Mouse (Mus musculus): ENCODE measurements at regions not wholly inside any gene's neighbourhood (a gene's known extent, or its start where the extent isn't known, plus 50 kb on each side); places are given as distances from the start of the nearest gene placed in this dataset.

DNA sequence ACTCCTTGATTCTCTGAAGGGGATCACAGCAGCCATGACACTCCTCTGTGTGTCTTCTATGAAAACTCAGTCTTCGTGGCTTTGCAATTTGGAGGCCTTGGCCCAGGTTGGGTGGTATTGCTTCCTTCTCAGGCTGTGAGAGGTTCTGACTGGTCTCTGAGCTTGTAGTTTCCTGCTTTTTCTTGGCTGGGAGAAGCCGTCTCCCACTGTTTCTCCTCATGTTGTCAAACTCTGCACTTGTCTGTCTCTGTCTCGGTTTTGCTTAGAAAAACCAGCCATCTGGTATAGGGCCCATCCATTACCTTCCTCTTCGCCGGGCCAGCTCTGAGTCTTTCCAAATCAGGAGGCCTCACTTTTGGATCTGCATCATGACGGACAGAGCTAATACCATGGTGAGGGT lies 360.3 kb downstream of the Fam19a5 start:
- TF ChIP-seq HCFC1 (IDR thresholded peaks at IDR 0.05; ENCODE audit: borderline replicate concordance, insufficient read depth, low read length) (no peak), MAFK (IDR thresholded peaks at IDR 0.05; ENCODE audit: insufficient read depth, low read depth, low read length) (no peak), ZC3H11A (IDR thresholded peaks at IDR 0.05; ENCODE audit: borderline replicate concordance, low read depth, low read length) (no peak), CHD2 (IDR thresholded peaks at IDR 0.05; ENCODE audit: low read depth, low read length) (no peak)

Measured in ES-E14 (cell line).